Mouse (Mus musculus) heart, embryonic 16.5 days (tissue): ENCODE data around the gene S100a7a. TPM values are rescaled to one million over a fixed set of nuclear protein-coding genes. Genes with fewer than 3 reads are reported as not detected.

Experiments used
- ATAC-seq: fragments of 200-750 bp; cut with Nextera tagmentation; replicated peaks from 2 replicates; pipeline ENCODE4 v1.8.0; 2017; ENCODE audit warnings: moderate number of reproducible peaks; ENCODE audit not compliant: insufficient read depth, low FRiP score; ENCODE audit errors: extremely low read depth
- H3K27ac ChIP-seq: fragments of 300-500 bp; sonication (generic); 2 replicates; pipeline ENCODE4 v1.5.1; 2014; ENCODE audit warnings: mild to moderate bottlenecking, low read length, control low read depth, moderate library complexity
- H3K27me3 ChIP-seq: fragments of 300-500 bp; sonication (generic); 2 replicates; pipeline ENCODE4 v1.6.1; 2014; ENCODE audit warnings: low read length, mixed read lengths; ENCODE audit not compliant: control insufficient read depth, insufficient read depth
- H3K36me3 ChIP-seq: fragments of 300-500 bp; sonication (generic); 2 replicates; pipeline ENCODE4 v1.6.1; 2014; ENCODE audit not compliant: control insufficient read depth, insufficient read depth
- H3K4me1 ChIP-seq: fragments of 300-500 bp; sonication (generic); 2 replicates; pipeline ENCODE4 v1.6.1; 2014; ENCODE audit warnings: low read length, mixed read lengths; ENCODE audit not compliant: control insufficient read depth, insufficient read depth
- H3K4me2 ChIP-seq: fragments of 300-500 bp; sonication (generic); 2 replicates; pipeline ENCODE4 v1.6.1; 2014; ENCODE audit warnings: low read depth, mild to moderate bottlenecking, control low read depth, low read length
- H3K4me3 ChIP-seq: fragments of 300-500 bp; sonication (generic); 2 replicates; pipeline ENCODE4 v1.5.1; 2014; ENCODE audit warnings: mild to moderate bottlenecking, control low read depth, low read length
- H3K9ac ChIP-seq: fragments of 300-500 bp; sonication (generic); 2 replicates; pipeline ENCODE4 v1.6.1; 2014; ENCODE audit warnings: low read length, control low read depth
- H3K9me3 ChIP-seq: fragments of 300-500 bp; sonication (generic); replicated peaks from 2 replicates; pipeline ENCODE4 v1.6.1; 2016; ENCODE audit warnings: low read length; ENCODE audit not compliant: control insufficient read depth
- WGBS: fragments of 180-500 bp; shearing (Covaris S2); extraction: QIAGEN DNeasy Blood & Tissue Kit; methylation state at CpG from one replicate; pipeline ENCODE4 v1.1.7; 2014; 5-methylcytosine and 5-hydroxymethylcytosine counted together
- polyA plus RNA-seq: library from polyadenylated mRNA; unstranded; fragments of >200 nt; fragmentation: Nextera tagmentation; extraction: Ambion mirVana; gene quantifications from 2 replicates; pipeline ENCODE4 v1.2.1, GENCODE M21; 2015

Gene S100a7a
- polyA plus RNA-seq, 1 experiment from 2014 or later, result 0.14 TPM

GRCm38 (mm10) chr3:90623435-90624071 is 30.3 kb upstream of the S100a7a start:
- H3K9me3 ChIP-seq, result no peaks in the 10 kb centered on the region
- no peak overlapping the region for H3K27ac ChIP-seq
- H3K4me3 ChIP-seq, result no peak overlapping the region
- no peaks in the 10 kb centered on the region for H3K27me3 ChIP-seq
- H3K4me2 ChIP-seq, result no peak overlapping the region
- H3K36me3 ChIP-seq, result no peaks in the 10 kb centered on the region
- WGBS, result 26% methylated on average over 2 of the region's 2 CpGs
- ATAC-seq, result no peak; the same call in 1 of the 2 replicates
- H3K9ac ChIP-seq, result no peak overlapping the region
- H3K4me1 ChIP-seq, result peaks cover 5% of the 10 kb centered on the region

GRCm38 (mm10) chr3:90625496-90625895 is 28.3 kb upstream of the S100a7a start:
- Histone ChIP-seq H3K27ac (no peak overlapping the region), H3K27me3 (no peaks in the 10 kb centered on the region), H3K9ac (no peak overlapping the region), H3K36me3 (no peaks in the 10 kb centered on the region), H3K4me1 (peaks cover 5% of the 10 kb centered on the region), H3K4me2 (no peak overlapping the region), H3K9me3 (no peaks in the 10 kb centered on the region), H3K4me3 (no peak overlapping the region)
- 79% methylated on average over 5 of the region's 5 CpGs for WGBS
- no peak for ATAC-seq

- Histone ChIP-seq H3K27me3 (no peaks in the 10 kb centered on the region), H3K27ac (no peak overlapping the region), H3K9ac (no peak overlapping the region), H3K4me3 (no peak overlapping the region), H3K4me1 (peaks cover 5% of the 10 kb centered on the region), H3K4me2 (no peak overlapping the region), H3K36me3 (no peaks in the 10 kb centered on the region), H3K9me3 (no peaks in the 10 kb centered on the region)
- no peak for ATAC-seq
- 65% methylated on average over 9 of the region's 9 CpGs for WGBS
These were observed 27.4 kb upstream of the S100a7a start for GRCm38 (mm10) chr3:90626266-90627021.

GRCm38 (mm10) chr3:90627366-90627765 is 26.5 kb upstream of the S100a7a start:
- H3K9ac ChIP-seq, result no peak overlapping the region
- H3K27me3 ChIP-seq, result no peaks in the 10 kb centered on the region
- H3K4me3 ChIP-seq, result no peak overlapping the region
- no peak overlapping the region for H3K4me2 ChIP-seq
- peaks cover 5% of the 10 kb centered on the region for H3K4me1 ChIP-seq
- no peaks in the 10 kb centered on the region for H3K36me3 ChIP-seq
- no peak for ATAC-seq
- no peak overlapping the region for H3K27ac ChIP-seq
- WGBS, result 82% methylated on average over 5 of the region's 5 CpGs
- H3K9me3 ChIP-seq, result no peaks in the 10 kb centered on the region

DNA sequence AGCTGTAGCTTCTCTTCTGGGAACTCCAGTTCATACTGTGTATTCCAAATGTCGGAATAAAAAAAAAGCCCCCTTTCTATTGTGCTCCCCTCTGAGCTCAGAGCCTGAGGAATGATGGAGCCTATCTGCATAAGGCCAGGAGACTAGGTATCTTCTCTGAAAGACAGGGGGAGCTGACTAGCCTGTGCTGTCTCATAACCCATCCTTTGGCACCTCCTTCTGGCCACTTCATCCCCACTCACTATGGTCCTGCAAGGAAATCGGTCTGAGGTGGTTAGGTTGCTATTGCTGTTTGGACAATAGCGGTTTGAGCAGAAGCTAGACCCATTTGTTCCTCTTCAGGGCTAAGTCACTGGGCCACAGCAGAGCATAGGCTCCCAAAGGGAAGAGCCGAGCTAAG is 26.0 kb upstream of the S100a7a start:
- Histone ChIP-seq H3K9ac (no peak overlapping the region), H3K27me3 (no peaks in the 10 kb centered on the region), H3K9me3 (no peaks in the 10 kb centered on the region), H3K4me3 (no peak overlapping the region), H3K27ac (no peak overlapping the region), H3K4me1 (peaks cover 3% of the 10 kb centered on the region), H3K36me3 (no peaks in the 10 kb centered on the region), H3K4me2 (no peak overlapping the region)
- 53% methylated on average over 4 of the region's 4 CpGs for WGBS
- no peak for ATAC-seq

DNA sequence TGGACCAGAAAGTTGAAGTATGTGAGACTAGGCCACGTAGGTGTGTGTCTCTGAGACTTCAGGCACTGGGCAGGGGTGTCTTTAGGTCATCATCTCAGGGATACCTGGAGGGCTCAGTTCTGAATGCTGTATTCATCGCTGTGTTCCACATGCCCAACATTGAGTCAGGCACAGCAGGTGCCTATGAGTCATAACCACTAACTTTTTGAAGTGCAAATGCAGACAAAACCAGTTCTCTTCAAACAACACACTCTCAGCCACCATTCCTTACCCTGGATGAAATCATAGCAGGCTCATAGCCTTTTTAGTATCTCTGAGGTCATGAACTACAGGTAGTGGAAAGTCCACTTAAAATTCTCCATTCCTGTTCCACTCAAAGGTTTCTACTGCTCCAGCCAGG is 24.5 kb upstream of the S100a7a start:
- no peak for ATAC-seq
- WGBS, result 83% methylated on average over 2 of the region's 2 CpGs
- H3K4me3 ChIP-seq, result no peak overlapping the region

DNA sequence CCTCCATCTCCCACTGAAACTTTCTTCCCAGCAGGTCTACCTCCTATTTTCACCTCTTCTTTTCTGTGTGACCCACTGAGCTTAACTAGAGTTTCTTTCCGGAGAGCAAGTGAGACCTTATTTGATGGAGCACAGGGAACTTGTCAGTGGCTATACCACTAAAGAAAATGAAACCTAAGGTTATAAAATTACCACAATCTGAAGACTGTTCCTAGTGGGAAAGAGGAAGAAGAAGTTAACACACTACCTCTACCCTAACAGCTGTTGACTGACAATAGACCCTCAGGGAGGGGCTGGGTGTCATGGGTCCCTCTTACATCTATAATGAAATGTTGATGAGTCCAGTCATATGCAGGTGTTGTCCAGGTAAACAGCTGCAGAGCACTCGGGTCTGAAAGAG is 21.8 kb upstream of the S100a7a start:
- H3K4me2 ChIP-seq, result no peak overlapping the region
- no peaks in the 10 kb centered on the region for H3K4me1 ChIP-seq
- no peak for ATAC-seq
- H3K9ac ChIP-seq, result no peak overlapping the region
- no peaks in the 10 kb centered on the region for H3K9me3 ChIP-seq
- no peak overlapping the region for H3K4me3 ChIP-seq
- no peak overlapping the region for H3K27ac ChIP-seq
- no peaks in the 10 kb centered on the region for H3K36me3 ChIP-seq
- H3K27me3 ChIP-seq, result no peaks in the 10 kb centered on the region
- 74% methylated on average over 2 of the region's 2 CpGs for WGBS

More for the DNA sequence above, 24.5 kb upstream of the S100a7a start:
- H3K9ac ChIP-seq, result no peak overlapping the region
- no peaks in the 10 kb centered on the region for H3K4me1 ChIP-seq
- no peak overlapping the region for H3K27ac ChIP-seq
- no peaks in the 10 kb centered on the region for H3K9me3 ChIP-seq
- H3K4me2 ChIP-seq, result no peak overlapping the region
- no peaks in the 10 kb centered on the region for H3K27me3 ChIP-seq
- no peaks in the 10 kb centered on the region for H3K36me3 ChIP-seq

GRCm38 (mm10) chr3:90638511-90639275 is 15.1 kb upstream of the S100a7a start:
- H3K9me3 ChIP-seq, result no peaks in the 10 kb centered on the region
- no peaks in the 10 kb centered on the region for H3K4me1 ChIP-seq
- WGBS, result 60% methylated on average over 1 of the region's 1 CpGs
- no peak overlapping the region for H3K27ac ChIP-seq
- H3K27me3 ChIP-seq, result no peaks in the 10 kb centered on the region
- no peak for ATAC-seq
- H3K36me3 ChIP-seq, result no peaks in the 10 kb centered on the region
- H3K4me2 ChIP-seq, result no peak overlapping the region
- no peak overlapping the region for H3K9ac ChIP-seq
- H3K4me3 ChIP-seq, result no peak overlapping the region
